Mouse (Mus musculus) liver, adult 2 months (tissue): ENCODE results near the gene Ripk3.

ENCODE experiments used
- CTCF ChIP-seq: fragments of 200-500 bp; IDR thresholded peaks from 2 replicates; pipeline ENCODE4 v1.5.1; 2011; ENCODE audit warnings: low read depth, low read length, control low read depth
- POLR2A ChIP-seq: fragments of 200-500 bp; IDR thresholded peaks from 2 replicates; pipeline ENCODE4 v1.6.1; 2011; ENCODE audit warnings: low read length, control low read depth; ENCODE audit not compliant: insufficient read depth; ENCODE audit errors: extremely low read depth

DNA sequence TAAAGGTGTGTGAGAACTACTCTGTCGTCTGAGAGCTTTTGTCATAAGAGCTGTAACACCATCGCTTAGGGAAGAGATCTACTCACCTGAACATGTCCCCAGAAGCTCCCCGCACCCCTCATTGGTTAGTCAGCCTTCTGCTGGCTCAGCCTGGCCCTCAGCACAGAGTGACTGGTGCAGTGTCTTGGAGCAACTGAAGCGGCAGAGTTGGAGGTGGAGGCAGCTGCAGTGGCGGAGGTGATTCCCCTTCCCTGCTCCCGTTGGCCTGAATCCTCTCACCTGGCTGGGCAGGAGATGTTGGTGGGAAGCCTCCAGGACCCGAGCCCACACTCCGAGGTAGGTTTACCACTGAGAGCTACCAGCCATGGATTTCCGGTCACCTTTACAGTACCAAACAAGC lies 31.9 kb upstream of the Ripk3 start:
- no peak for TF ChIP-seq CTCF
- TF ChIP-seq POLR2A = no peak
